In genomic region chr14:93889231-93889630, GRCm38 (mm10) we compare ENCODE assay signal across 9 mouse cellular contexts. TPM values are rescaled to one million over a fixed set of nuclear protein-coding genes. Genes with fewer than 3 reads are reported as not detected.
DNase-seq lines count a peak whose midpoint lies in the region; ATAC-seq and TF ChIP-seq lines count a peak whose summit lies in the region.
"Had no signal": no experiment of that assay in that cellular context is flagged by ENCODE, and none has a peak within 500 bp of the region (broad histone marks: within the 10 kb centered on the region; RNA-seq: fewer than 3 reads in every experiment).

No protein-coding gene starts in this region.

- no peaks in the 10 kb centered on the region for H3K4me1 ChIP-seq in kidney, adult 2 months (ENCODE audit: control insufficient read depth, insufficient read depth, low read length)
- peaks cover 14% of the 10 kb centered on the region for H3K4me1 ChIP-seq in forebrain, embryonic 14.5 days (ENCODE audit: control insufficient read depth, insufficient read depth, low read length)
- peaks cover 10% of the 10 kb centered on the region for H3K4me1 ChIP-seq in limb, embryonic 15.5 days

- no peaks in the 10 kb centered on the region for H3K9me3 ChIP-seq in forebrain, embryonic 14.5 days (replicated peaks; ENCODE audit: control insufficient read depth, low read length)
- no peaks in the 10 kb centered on the region for H3K9me3 ChIP-seq in limb, embryonic 15.5 days

- 0 out of 2 replicates have a peak overlapping the region, but pooled peaks have one; percentile 13 for H3K4me3 ChIP-seq in kidney, adult 2 months (ENCODE audit: insufficient read depth, low read depth, low read length)
- H3K4me3 ChIP-seq in forebrain, embryonic 14.5 days (ENCODE audit: low read depth, low read length) = peak overlapping the region; percentile 53
- peak overlapping the region; percentile 62 for H3K4me3 ChIP-seq in limb, embryonic 15.5 days

- ATAC-seq in forebrain, embryonic 14.5 days = no peak
- no peak for ATAC-seq in limb, embryonic 15.5 days (ENCODE audit: insufficient number of reproducible peaks, low FRiP score, low TSS enrichment, low read depth)

- no peak for TF ChIP-seq POLR2A in kidney, adult 2 months (IDR thresholded peaks at IDR 0.05; ENCODE audit: low read depth, low read length)

- no peak for DNase-seq in kidney, adult 2 months
- DNase-seq in kidney, postnatal 10 days = no peak
- peak; percentile 48 for DNase-seq in cerebellum, adult 9-11 months
- DNase-seq in forebrain, embryonic 14.5 days (ENCODE audit: low spot score) = no peak
- no peak for DNase-seq in urinary bladder, postnatal 36 days (ENCODE audit: low spot score in 2 of 2)
- DNase-seq in gastrocnemius, postnatal 25 days = no peak
- no peak for DNase-seq in gastrocnemius, postnatal 4 days (ENCODE audit: low spot score in 2 of 2)

- H3K4me2 ChIP-seq in forebrain, embryonic 14.5 days (ENCODE audit: low read length) = peak overlapping the region; percentile 83
- peak overlapping the region; percentile 83 for H3K4me2 ChIP-seq in limb, embryonic 15.5 days

- peak overlapping the region; percentile 68 for H3K9ac ChIP-seq in forebrain, embryonic 14.5 days (ENCODE audit: low read length)
- no peak overlapping the region for H3K9ac ChIP-seq in limb, embryonic 15.5 days

- no peaks in the 10 kb centered on the region for H3K36me3 ChIP-seq in kidney, adult 2 months (ENCODE audit: control insufficient read depth, insufficient read depth, low read length)
- peaks cover 9% of the 10 kb centered on the region; the same call in 1 of the 2 replicates for H3K36me3 ChIP-seq in forebrain, embryonic 14.5 days (ENCODE audit: control insufficient read depth, insufficient read depth, low read length)
- 0 out of 2 replicates have a peak, but pooled peaks cover 2% of the 10 kb centered on the region for H3K36me3 ChIP-seq in limb, embryonic 15.5 days

- no peak overlapping the region for H3K27ac ChIP-seq in kidney, adult 2 months (ENCODE audit: insufficient read depth, low read depth, low read length)
- no peak overlapping the region for H3K27ac ChIP-seq in forebrain, embryonic 14.5 days (ENCODE audit: low read depth, low read length)
- no peak overlapping the region for H3K27ac ChIP-seq in limb, embryonic 15.5 days

- WGBS in kidney, adult 2 months = 43% methylated on average over 6 of the region's 6 CpGs
- 11% methylated on average over 6 of the region's 6 CpGs for WGBS in forebrain, embryonic 14.5 days
- 28% methylated on average over 6 of the region's 6 CpGs for WGBS in limb, embryonic 15.5 days

- H3K27me3 ChIP-seq in kidney, adult 2 months (replicated peaks; ENCODE audit: control insufficient read depth, insufficient read depth, low read length) = no peaks in the 10 kb centered on the region
- H3K27me3 ChIP-seq in forebrain, embryonic 14.5 days (replicated peaks; ENCODE audit: control insufficient read depth, insufficient read depth, low read length) = no peaks in the 10 kb centered on the region
- no peaks in the 10 kb centered on the region for H3K27me3 ChIP-seq in limb, embryonic 15.5 days

- TF ChIP-seq CTCF in kidney, adult 2 months (conservative IDR thresholded peaks at IDR 0.05; ENCODE audit: insufficient read depth, insufficient read length, low read depth, low read length) = no peak

RNA-seq across cellular contexts. Expression of gene Pcdh9, which starts 1.2 kb away (rescaled TPM):
- 0.30 and 0.73 TPM in 2 replicates for polyA plus RNA-seq in kidney, adult 2 months (2012; rRNA removed)
- 52.3 and 63.9 TPM in 2 replicates for polyA plus RNA-seq in forebrain, embryonic 14.5 days (2014; fragmentation: Nextera tagmentation; extraction: Ambion mirVana)
- 35.2 and 40.3 TPM in 2 replicates for polyA plus RNA-seq in limb, embryonic 15.5 days (2015; fragmentation: Nextera tagmentation; extraction: Ambion mirVana)
- 1 to 10 TPM in 1 of 2 experiments, under 1 TPM in 1; 0.54 to 1.1 TPM for total RNA-seq in gastrocnemius, postnatal 25 days (2021)
- 1 to 10 TPM; 3.7 to 4.8 TPM for total RNA-seq in gastrocnemius, postnatal 4 days (2021)
- total RNA-seq: megakaryocyte-erythroid progenitor cell, adult 5-6 weeks had no signal

Comparison
In these comparisons a context has a peak if more than half of its experiments do, and no peak if none do; other contexts are left out.
1. RNA of gene Pcdh9, which starts 1.2 kb away (polyA plus RNA-seq): 52.3 to 63.9 TPM in forebrain, embryonic 14.5 days and 35.2 to 40.3 TPM in limb, embryonic 15.5 days; 0.30 to 0.73 TPM in kidney, adult 2 months; every median in the first group is over 10 times any median in the second.
2. Peak in every context shown above with its lines, with median percentiles within 50 percentile points of each other: H3K4me3 ChIP-seq.